Mouse (Mus musculus): ENCODE data around the gene Akr1b3.
A peak's percentile ranks its signal among the peaks of the same experiment; 100 is the strongest.

Akr1b3 gene

DNA sequence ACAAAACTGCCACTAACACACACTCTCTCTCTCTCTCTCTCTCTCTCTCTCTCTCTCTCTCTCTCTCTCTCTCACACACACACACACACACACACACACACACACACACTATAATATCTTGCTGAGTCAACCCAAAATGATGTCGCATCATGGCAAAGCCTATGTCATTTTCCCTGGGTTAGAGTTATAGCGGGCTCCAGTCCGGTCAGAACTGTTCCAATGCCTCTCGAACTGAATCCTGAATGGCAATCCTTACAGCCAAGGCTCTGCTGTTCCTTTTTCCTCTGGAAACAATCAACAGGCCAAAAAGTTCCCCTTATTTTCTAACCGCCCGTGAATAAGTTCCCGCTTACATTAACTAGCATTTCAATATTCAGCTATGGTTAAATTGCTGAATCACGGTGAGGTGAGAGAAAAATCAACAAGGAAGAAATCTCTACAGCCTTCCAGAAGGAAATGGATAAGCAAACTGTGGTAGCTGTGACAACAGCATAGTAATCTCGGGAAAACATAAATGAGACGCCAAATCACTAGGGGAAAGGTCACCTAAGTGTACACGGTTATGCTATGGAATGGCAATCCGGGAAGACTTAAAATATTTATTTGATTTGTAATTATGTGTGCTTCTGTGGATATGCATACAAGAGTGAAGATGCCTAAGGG, 32.9 kb upstream of the Akr1b3 start:
- Histone ChIP-seq H3K4me3 (replicated peaks; ENCODE audit: low read length) (no peak overlapping the region), H3K36me3 (ENCODE audit: insufficient read depth, low read length) (no peaks in the 10 kb centered on the region), H3K4me1 (replicated peaks; ENCODE audit: low read depth, low read length) (peaks cover 52% of the 10 kb centered on the region), H3K9me3 (ENCODE audit: low read length) (peaks cover 23% of the 10 kb centered on the region), H3K27me3 (ENCODE audit: insufficient read depth, low read length) (peaks cover 7% of the 10 kb centered on the region; the same call in 1 of the 2 replicates)
- no peak for TF ChIP-seq CTCF (conservative IDR thresholded peaks at IDR 0.05; ENCODE audit: low read length)
- no peak for TF ChIP-seq NANOG (IDR thresholded peaks at IDR 0.05; ENCODE audit: borderline replicate concordance, low read length)
- TF ChIP-seq POU5F1 (IDR thresholded peaks at IDR 0.05; ENCODE audit: borderline replicate concordance, low read length), result no peak

DNA sequence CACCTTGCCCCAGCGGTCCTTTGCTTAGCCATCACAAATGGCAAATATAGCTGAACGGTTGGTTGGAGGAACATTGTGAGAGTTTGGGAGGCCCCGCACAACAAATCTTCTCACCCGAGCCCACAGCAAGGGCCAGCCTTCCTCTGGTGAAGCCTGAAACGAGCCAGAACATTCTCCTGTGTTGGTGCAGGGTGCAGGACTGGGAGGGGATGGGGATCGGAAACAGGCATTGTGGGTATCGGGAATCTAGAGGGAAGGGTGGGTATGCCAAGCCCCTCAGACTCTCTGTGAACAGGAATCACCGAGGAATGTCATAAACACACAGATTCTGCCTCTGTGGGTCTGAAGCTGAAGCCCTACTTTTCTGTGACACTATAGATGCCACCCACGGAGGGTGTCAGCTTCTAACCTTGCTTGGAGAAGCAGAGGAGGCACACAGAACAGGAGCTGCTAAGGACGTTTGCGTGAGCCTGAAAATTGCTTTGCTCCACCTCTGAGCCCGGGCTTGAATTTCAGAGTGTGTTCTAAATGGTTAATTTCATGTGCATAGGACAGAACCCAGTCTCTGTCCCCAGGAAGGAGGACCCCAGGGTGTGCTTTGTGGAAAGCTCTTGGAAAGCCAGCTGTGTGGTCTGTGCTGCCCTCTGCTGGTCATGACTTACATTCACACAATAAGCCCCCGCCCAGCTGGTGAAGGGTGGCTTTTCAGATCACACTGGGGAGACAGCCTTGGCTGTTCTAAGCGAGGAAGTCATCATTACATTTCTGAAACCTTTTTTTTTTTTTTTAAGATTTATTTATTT, 29.0 kb upstream of the Akr1b3 start:
- Histone ChIP-seq H3K4me1 (replicated peaks; ENCODE audit: low read depth, low read length) (peaks cover 56% of the 10 kb centered on the region), H3K9me3 (ENCODE audit: low read length) (peaks cover 17% of the 10 kb centered on the region), H3K27me3 (ENCODE audit: insufficient read depth, low read length) (no peaks in the 10 kb centered on the region), H3K4me3 (replicated peaks; ENCODE audit: low read length) (peak overlapping the region; percentile 68), H3K36me3 (ENCODE audit: insufficient read depth, low read length) (no peaks in the 10 kb centered on the region)
- TF ChIP-seq POU5F1 (IDR thresholded peaks at IDR 0.05; ENCODE audit: borderline replicate concordance, low read length), result no peak
- TF ChIP-seq CTCF (conservative IDR thresholded peaks at IDR 0.05; ENCODE audit: low read length), result peak; percentile 66

DNA sequence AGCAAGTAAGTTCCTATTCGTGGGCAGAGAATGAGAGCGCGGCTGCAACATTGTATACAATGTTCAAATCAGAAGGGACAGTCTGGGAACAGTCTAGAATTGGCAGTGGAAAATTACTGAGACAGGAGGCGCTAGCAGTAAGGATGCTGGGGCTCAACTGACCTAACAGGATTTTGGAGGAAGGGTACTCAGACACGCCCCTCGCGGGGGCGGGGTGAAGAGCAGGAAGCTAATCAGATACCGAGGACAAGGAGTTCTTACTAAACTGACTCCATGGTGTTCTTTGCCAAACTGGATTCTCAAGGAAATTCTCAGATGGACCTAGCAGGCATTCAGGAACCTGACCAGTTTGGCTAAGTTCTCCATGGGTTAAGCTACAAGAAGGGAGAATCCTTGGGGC, 27.7 kb upstream of the Akr1b3 start:
- peak overlapping the region; percentile 68 for H3K4me3 ChIP-seq (replicated peaks; ENCODE audit: low read length)
- H3K27me3 ChIP-seq (ENCODE audit: insufficient read depth, low read length), result no peaks in the 10 kb centered on the region
- no peaks in the 10 kb centered on the region for H3K36me3 ChIP-seq (ENCODE audit: insufficient read depth, low read length)
- peaks cover 30% of the 10 kb centered on the region for H3K9me3 ChIP-seq (ENCODE audit: low read length)
- H3K4me1 ChIP-seq (replicated peaks; ENCODE audit: low read depth, low read length), result peaks cover 46% of the 10 kb centered on the region
- TF ChIP-seq NANOG (IDR thresholded peaks at IDR 0.05; ENCODE audit: borderline replicate concordance, low read length) (no peak), POU5F1 (IDR thresholded peaks at IDR 0.05; ENCODE audit: borderline replicate concordance, low read length) (no peak), CTCF (conservative IDR thresholded peaks at IDR 0.05; ENCODE audit: low read length) (no peak)

DNA sequence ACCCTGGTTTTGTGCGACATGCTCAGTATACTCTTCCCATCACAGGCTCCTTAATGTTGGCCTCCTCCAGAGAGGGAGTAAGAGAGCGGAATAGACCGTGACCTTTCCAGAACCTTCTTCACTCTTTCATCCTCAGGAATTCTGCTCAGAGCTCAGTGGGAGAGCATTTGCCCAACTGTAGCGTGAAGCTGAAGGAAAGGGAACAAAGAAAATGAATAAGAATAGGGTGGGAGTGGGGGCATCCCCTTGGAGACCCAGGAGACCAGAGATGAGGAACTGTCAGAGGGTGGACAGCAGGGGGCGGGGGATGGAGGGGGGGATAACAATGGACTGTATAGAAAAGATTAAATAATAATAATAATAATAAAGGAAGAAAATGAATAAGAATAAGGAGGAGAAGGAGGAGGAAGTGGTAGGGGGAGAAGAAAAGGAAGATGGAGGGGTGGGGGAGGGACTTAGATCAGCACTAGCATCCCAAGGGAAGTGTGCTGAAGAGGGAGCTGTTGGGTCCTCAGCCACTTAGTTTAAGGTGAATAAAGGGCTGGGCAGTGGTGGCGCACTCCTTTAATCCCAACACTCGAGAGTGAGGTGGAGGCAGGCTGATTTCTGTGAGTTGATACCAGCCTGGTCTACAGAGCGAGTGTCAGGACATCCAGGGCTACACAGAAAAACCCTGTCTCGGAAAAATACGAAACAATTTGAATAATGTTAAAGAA, 27.0 kb upstream of the Akr1b3 start:
- Histone ChIP-seq H3K9me3 (ENCODE audit: low read length) (peaks cover 32% of the 10 kb centered on the region), H3K27me3 (ENCODE audit: insufficient read depth, low read length) (no peaks in the 10 kb centered on the region), H3K36me3 (ENCODE audit: insufficient read depth, low read length) (0 out of 2 replicates have a peak, but pooled peaks cover 4% of the 10 kb centered on the region), H3K4me3 (replicated peaks; ENCODE audit: low read length) (peak overlapping the region; percentile 68), H3K4me1 (replicated peaks; ENCODE audit: low read depth, low read length) (peaks cover 46% of the 10 kb centered on the region)
- TF ChIP-seq POU5F1 (IDR thresholded peaks at IDR 0.05; ENCODE audit: borderline replicate concordance, low read length) (peak; percentile 82), NANOG (IDR thresholded peaks at IDR 0.05; ENCODE audit: borderline replicate concordance, low read length) (no peak)

DNA sequence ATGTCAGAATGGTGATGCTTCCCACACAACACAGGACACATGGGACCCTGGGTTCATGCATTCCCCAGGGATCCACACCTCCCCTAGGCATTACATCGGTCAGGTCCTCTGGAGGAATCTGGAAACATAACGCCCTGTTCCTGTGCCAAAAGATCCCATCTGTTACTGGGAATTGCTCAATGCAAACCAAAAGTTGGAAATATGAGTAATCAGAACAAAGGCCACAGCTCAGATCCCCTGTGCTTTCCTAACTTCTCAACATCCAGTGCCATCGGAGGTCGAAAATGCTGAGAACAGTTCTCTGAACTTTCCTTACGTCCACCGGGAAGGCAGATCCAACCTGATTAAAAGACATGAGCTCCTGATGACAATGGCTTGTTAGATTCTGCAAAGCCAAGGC, 26.1 kb upstream of the Akr1b3 start:
- TF ChIP-seq POU5F1 (IDR thresholded peaks at IDR 0.05; ENCODE audit: borderline replicate concordance, low read length) (no peak), NANOG (IDR thresholded peaks at IDR 0.05; ENCODE audit: borderline replicate concordance, low read length) (no peak), CTCF (conservative IDR thresholded peaks at IDR 0.05; ENCODE audit: low read length) (no peak)

DNA sequence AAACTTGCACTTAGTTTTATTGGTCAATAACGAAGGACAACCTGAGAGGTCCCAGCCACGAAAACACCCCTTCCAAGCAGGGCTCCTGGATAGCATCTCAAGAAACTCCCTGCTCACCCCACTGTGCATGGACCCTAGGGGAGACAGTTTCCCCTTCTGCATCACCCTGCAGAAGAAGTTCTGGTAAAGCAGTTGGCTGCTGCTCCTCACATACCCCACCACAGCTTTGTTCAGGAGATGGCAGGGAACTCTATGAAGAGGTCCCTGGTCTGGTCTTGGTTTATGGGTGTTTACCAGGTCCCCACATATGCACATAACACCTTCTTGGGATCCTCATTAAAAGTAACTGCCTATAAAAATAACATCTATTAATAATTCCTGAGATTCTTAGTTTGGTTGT, 25.2 kb upstream of the Akr1b3 start:
- Histone ChIP-seq H3K4me3 (replicated peaks; ENCODE audit: low read length) (no peak overlapping the region), H3K27me3 (ENCODE audit: insufficient read depth, low read length) (no peaks in the 10 kb centered on the region), H3K4me1 (replicated peaks; ENCODE audit: low read depth, low read length) (peaks cover 46% of the 10 kb centered on the region), H3K36me3 (ENCODE audit: insufficient read depth, low read length) (0 out of 2 replicates have a peak, but pooled peaks cover 4% of the 10 kb centered on the region), H3K9me3 (ENCODE audit: low read length) (peaks cover 38% of the 10 kb centered on the region)
- TF ChIP-seq NANOG (IDR thresholded peaks at IDR 0.05; ENCODE audit: borderline replicate concordance, low read length) (no peak), POU5F1 (IDR thresholded peaks at IDR 0.05; ENCODE audit: borderline replicate concordance, low read length) (no peak), CTCF (conservative IDR thresholded peaks at IDR 0.05; ENCODE audit: low read length) (no peak)

More for the DNA sequence above, 26.1 kb upstream of the Akr1b3 start:
- no peak overlapping the region for H3K4me3 ChIP-seq (replicated peaks; ENCODE audit: low read length)
- 0 out of 2 replicates have a peak, but pooled peaks cover 4% of the 10 kb centered on the region for H3K36me3 ChIP-seq (ENCODE audit: insufficient read depth, low read length)
- peaks cover 30% of the 10 kb centered on the region for H3K9me3 ChIP-seq (ENCODE audit: low read length)
- peaks cover 46% of the 10 kb centered on the region for H3K4me1 ChIP-seq (replicated peaks; ENCODE audit: low read depth, low read length)
- H3K27me3 ChIP-seq (ENCODE audit: insufficient read depth, low read length), result no peaks in the 10 kb centered on the region

DNA sequence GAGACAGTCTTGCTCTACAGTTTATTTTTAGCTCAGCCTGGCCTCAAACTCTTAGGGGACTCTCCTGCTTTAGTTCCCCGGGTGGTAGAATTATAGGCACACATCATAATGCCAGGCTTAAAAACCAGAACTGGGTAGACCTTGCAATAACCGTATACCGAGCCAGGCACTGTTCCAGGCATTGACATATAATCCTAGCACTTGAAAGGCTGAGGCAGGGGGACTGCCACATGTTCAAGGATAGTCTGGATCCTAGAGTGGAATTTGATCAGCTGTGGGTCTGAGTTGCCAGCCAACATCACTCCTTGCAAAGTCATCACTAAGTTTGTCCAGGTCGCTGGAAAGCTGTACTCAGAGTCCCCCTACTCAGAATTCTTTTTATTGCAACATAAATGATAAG, 24.7 kb upstream of the Akr1b3 start:
- no peaks in the 10 kb centered on the region for H3K27me3 ChIP-seq (ENCODE audit: insufficient read depth, low read length)
- H3K4me3 ChIP-seq (replicated peaks; ENCODE audit: low read length), result no peak overlapping the region
- H3K36me3 ChIP-seq (ENCODE audit: insufficient read depth, low read length), result 0 out of 2 replicates have a peak, but pooled peaks cover 4% of the 10 kb centered on the region
- peaks cover 43% of the 10 kb centered on the region for H3K9me3 ChIP-seq (ENCODE audit: low read length)
- peaks cover 44% of the 10 kb centered on the region for H3K4me1 ChIP-seq (replicated peaks; ENCODE audit: low read depth, low read length)
- TF ChIP-seq NANOG (IDR thresholded peaks at IDR 0.05; ENCODE audit: borderline replicate concordance, low read length) (no peak), POU5F1 (IDR thresholded peaks at IDR 0.05; ENCODE audit: borderline replicate concordance, low read length) (no peak), CTCF (conservative IDR thresholded peaks at IDR 0.05; ENCODE audit: low read length) (no peak)

DNA sequence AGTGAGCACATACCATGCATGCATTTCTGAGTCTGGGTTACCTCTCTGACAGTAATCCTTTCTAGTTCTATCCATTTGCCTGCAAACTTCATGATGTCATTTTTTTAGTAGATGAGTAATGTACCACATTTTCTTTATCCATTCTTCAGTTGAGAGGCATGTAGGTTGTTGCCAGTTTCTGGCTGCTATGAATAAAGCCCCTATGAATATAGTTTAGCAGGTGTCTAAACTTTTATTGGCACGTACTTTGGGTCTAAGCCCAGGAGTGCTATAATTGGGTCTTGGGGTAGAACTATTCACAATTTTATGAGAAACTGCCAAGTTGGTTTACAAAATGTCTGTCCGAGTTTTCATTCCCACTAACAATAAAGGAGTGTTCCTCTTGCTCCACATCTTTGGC, 20.5 kb upstream of the Akr1b3 start:
- Histone ChIP-seq H3K9me3 (ENCODE audit: low read length) (peaks cover 58% of the 10 kb centered on the region), H3K36me3 (ENCODE audit: insufficient read depth, low read length) (0 out of 2 replicates have a peak, but pooled peaks cover 4% of the 10 kb centered on the region), H3K27me3 (ENCODE audit: insufficient read depth, low read length) (no peaks in the 10 kb centered on the region), H3K4me3 (replicated peaks; ENCODE audit: low read length) (no peak overlapping the region), H3K4me1 (replicated peaks; ENCODE audit: low read depth, low read length) (peaks cover 7% of the 10 kb centered on the region)
- TF ChIP-seq NANOG (IDR thresholded peaks at IDR 0.05; ENCODE audit: borderline replicate concordance, low read length) (no peak), CTCF (conservative IDR thresholded peaks at IDR 0.05; ENCODE audit: low read length) (no peak), POU5F1 (IDR thresholded peaks at IDR 0.05; ENCODE audit: borderline replicate concordance, low read length) (no peak)

Data from E14TG2a.4 (cell line).